Mouse (Mus musculus) embryonic facial prominence, embryonic 14.5 days (tissue): ENCODE results near the gene Mansc4. TPM values are rescaled to one million over a fixed set of nuclear protein-coding genes. Genes with fewer than 3 reads are reported as not detected.

Experiments used
- ATAC-seq: fragments of 200-750 bp; cut with Nextera tagmentation; 2 replicates; pipeline ENCODE4 v1.8.0; 2017; ENCODE audit warnings: low read depth, moderate number of reproducible peaks, moderate TSS enrichment
- DNase-seq: peaks from one replicate; pipeline ENCODE4 v3.0.0-alpha.2; 2015; ENCODE audit warnings: low spot score
- H3K27ac ChIP-seq: fragments of 300-500 bp; sonication (generic); replicated peaks from 2 replicates; pipeline ENCODE4 v1.5.1; 2014; ENCODE audit warnings: low read depth, mild to moderate bottlenecking, low read length, moderate library complexity
- H3K27me3 ChIP-seq: fragments of 300-500 bp; sonication (generic); replicated peaks from 2 replicates; pipeline ENCODE4 v1.6.1; 2014; ENCODE audit warnings: low read length; ENCODE audit not compliant: control insufficient read depth, insufficient read depth
- H3K36me3 ChIP-seq: fragments of 300-500 bp; sonication (generic); 2 replicates; pipeline ENCODE4 v1.6.1; 2014; ENCODE audit warnings: low read length, mixed read lengths; ENCODE audit not compliant: control insufficient read depth, insufficient read depth
- H3K4me1 ChIP-seq: fragments of 300-500 bp; sonication (generic); 2 replicates; pipeline ENCODE4 v1.6.1; 2014; ENCODE audit warnings: antibody characterized with exemption, low read length; ENCODE audit not compliant: control insufficient read depth, insufficient read depth
- H3K4me2 ChIP-seq: fragments of 300-500 bp; sonication (generic); 2 replicates; pipeline ENCODE4 v1.6.1; 2014; ENCODE audit warnings: low read depth, mild to moderate bottlenecking, low read length, moderate library complexity, mixed read lengths
- H3K4me3 ChIP-seq: fragments of 300-500 bp; sonication (generic); 2 replicates; pipeline ENCODE4 v1.5.1; 2014; ENCODE audit warnings: low read depth, mild to moderate bottlenecking, low read length
- H3K9ac ChIP-seq: fragments of 300-500 bp; sonication (generic); 2 replicates; pipeline ENCODE4 v1.6.1; 2014; ENCODE audit warnings: low read depth, mild to moderate bottlenecking, low read length, moderate library complexity, mixed read lengths
- H3K9me3 ChIP-seq: fragments of 300-500 bp; sonication (generic); 2 replicates; pipeline ENCODE4 v1.6.1; 2016; ENCODE audit warnings: low read length; ENCODE audit not compliant: control insufficient read depth
- WGBS: fragments of 180-500 bp; shearing (Covaris S2); extraction: QIAGEN DNeasy Blood & Tissue Kit; methylation state at CpG from one replicate; pipeline ENCODE4 v1.1.7; 2014; 5-methylcytosine and 5-hydroxymethylcytosine counted together
- polyA plus RNA-seq: library from polyadenylated mRNA; unstranded; fragments of >200 nt; fragmentation: Nextera tagmentation; extraction: Ambion mirVana; gene quantifications from 2 replicates; pipeline ENCODE4 v1.2.1, GENCODE M21; 2014

Mansc4 gene
- 0.48 and 1.5 TPM in 2 replicates for polyA plus RNA-seq

DNA sequence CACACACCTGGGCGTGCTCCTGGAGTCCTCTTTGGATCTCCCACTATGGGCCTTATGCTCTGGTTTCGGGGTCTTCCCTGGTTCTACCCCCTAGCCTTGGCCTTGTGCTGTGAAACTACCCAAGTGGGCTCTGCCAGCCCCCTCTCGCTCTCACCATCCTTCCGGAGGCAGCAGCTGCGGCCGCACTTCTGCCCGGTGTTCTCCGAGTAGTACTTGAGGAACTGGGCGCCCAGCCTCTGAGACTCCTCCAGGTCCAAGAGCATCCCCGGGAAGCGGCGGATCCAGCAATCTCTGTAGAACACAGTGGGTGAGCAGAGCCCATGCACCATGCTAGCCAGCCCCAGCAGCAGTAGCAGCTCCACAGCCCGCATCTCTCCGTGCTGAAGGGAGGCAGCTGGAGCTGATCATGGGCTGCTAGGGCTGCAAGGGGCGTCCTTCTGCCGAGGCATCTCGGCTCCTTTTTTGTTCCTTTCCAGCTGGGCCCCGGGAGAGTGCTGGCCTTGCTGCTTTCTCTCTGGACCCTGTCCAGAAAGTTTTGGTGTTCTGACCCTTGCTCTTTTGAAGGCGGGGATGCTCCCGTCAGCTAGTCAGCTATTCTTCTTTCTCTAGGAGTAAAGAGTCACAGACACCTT is at the start of gene Mansc4:
TSS of gene Mansc4 (minus strand) at position 439 of the 632 bp plus-strand sequence.
- DNase-seq = peak; percentile 63
- Histone ChIP-seq H3K4me1 (peaks cover 12% of the 10 kb centered on the region), H3K4me3 (peak within 1 kb of the TSS; percentile 29), H3K36me3 (no peaks in the 10 kb centered on the region), H3K9me3 (no peaks in the 10 kb centered on the region), H3K27me3 (no peaks in the 10 kb centered on the region), H3K27ac (peak within 1 kb of the TSS; percentile 42; the same call in 1 of the 2 replicates), H3K4me2 (peak within 1 kb of the TSS; percentile 59), H3K9ac (peak within 1 kb of the TSS; percentile 58)
- ATAC-seq = 0 out of 2 replicates have a peak, but pooled peaks have one; percentile 9
- WGBS = 8% methylated on average over 18 of the region's 20 CpGs

DNA sequence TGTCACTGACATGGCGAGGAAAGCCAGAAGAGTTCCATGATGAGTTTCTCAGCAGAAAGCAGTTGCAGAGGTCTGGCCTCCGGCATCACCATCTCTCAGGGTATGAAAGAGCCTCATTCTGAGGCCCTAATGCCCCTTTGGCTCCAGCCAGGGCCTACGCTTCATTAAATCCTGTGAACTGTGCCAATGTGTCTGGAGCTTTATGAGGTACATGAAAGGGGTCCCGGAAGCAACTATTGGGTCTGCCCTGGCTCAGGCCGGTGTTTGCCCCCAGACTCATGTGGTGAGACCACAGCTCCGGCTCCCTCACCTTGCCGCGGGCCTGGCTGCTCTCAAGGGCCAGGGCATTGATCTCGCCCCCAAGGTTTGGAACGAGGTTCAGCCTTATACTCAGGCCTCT is 40.4 kb upstream of the Mansc4 start:
- Histone ChIP-seq H3K27ac (no peak overlapping the region), H3K4me1 (no peaks in the 10 kb centered on the region), H3K27me3 (no peaks in the 10 kb centered on the region), H3K4me3 (no peak overlapping the region), H3K4me2 (no peak overlapping the region), H3K36me3 (no peaks in the 10 kb centered on the region), H3K9ac (no peak overlapping the region), H3K9me3 (0 out of 2 replicates have a peak, but pooled peaks cover 3% of the 10 kb centered on the region)
- DNase-seq = no peak
- ATAC-seq = no peak
- WGBS = 89% methylated on average over 10 of the region's 10 CpGs

DNA sequence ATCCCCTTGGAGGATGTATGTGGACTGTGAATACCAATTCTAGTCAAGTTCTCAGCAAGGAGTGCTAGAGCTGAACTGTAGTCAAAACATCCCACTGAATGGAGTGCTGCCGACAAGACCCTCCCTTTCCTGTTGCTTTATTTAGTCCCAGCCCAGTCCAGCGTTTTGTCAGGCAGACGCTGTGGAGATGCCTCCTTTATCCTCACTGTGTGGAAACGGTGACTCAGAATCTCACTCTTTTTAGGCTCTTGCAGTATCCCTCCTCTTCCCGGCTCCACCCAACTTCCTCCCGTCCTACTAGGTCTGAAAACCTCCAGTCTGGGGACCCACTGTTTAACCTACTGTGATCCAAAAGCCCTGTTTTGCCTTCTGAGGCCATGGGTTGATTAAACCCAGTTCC is 34.5 kb upstream of the Mansc4 start:
- no peak overlapping the region for H3K27ac ChIP-seq
- H3K36me3 ChIP-seq = no peaks in the 10 kb centered on the region
- H3K4me2 ChIP-seq = no peak overlapping the region
- no peaks in the 10 kb centered on the region for H3K4me1 ChIP-seq
- no peaks in the 10 kb centered on the region for H3K9me3 ChIP-seq
- H3K9ac ChIP-seq = no peak overlapping the region
- H3K4me3 ChIP-seq = no peak overlapping the region
- DNase-seq (no peak), ATAC-seq (no peak)
- 46% methylated on average over 6 of the region's 6 CpGs for WGBS
- no peaks in the 10 kb centered on the region for H3K27me3 ChIP-seq

DNA sequence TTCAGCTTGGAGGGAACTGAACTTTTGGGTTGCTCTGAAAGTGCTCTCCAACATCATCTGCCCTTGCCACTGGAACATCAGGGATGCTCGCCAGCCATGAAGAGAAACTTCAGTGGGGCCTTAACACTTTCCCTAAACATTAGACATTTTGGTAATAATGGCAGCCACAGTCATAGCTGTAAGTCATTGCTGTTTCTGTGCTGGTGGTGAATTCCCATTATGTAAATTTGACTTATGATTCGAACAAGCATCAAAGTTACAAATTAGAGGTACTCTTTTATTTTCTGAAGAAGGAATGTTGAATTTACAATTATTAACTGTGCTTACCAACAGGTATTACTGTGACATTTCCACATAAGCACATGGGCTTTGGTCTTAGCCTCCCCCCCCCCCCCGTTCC is 31.4 kb upstream of the Mansc4 start:
- Histone ChIP-seq H3K27me3 (no peaks in the 10 kb centered on the region), H3K36me3 (no peaks in the 10 kb centered on the region), H3K4me3 (no peak overlapping the region), H3K27ac (no peak overlapping the region), H3K4me1 (no peaks in the 10 kb centered on the region), H3K4me2 (no peak overlapping the region), H3K9me3 (no peaks in the 10 kb centered on the region), H3K9ac (no peak overlapping the region)
- DNase-seq (no peak), ATAC-seq (no peak)
- 83% methylated on average over 3 of the region's 3 CpGs for WGBS

DNA sequence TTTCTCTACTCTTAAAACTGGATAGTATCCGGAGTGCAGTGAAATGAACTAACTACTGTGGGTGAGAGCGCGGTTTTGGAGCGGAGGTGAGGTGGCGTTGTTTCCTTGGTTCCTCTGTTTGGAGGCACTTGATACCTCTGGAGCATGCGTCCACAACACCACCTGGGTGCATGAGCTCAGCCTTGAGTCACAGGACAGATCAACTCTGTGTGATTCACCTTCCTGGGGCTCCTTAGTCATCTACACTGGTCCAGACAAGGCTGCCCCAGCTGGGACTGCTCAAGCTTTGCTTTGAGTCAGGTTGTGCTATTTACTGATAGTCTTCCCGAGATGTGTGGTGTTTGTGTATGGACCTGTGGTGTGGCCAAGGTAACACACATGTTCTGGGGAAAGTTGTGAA is 30.9 kb upstream of the Mansc4 start:
- Histone ChIP-seq H3K4me1 (no peaks in the 10 kb centered on the region), H3K27me3 (no peaks in the 10 kb centered on the region), H3K9me3 (no peaks in the 10 kb centered on the region), H3K27ac (no peak overlapping the region), H3K9ac (no peak overlapping the region), H3K4me2 (no peak overlapping the region), H3K36me3 (peaks cover 3% of the 10 kb centered on the region; the same call in 1 of the 2 replicates), H3K4me3 (no peak overlapping the region)
- ATAC-seq (no peak), DNase-seq (no peak)
- 98% methylated on average over 7 of the region's 7 CpGs for WGBS

DNA sequence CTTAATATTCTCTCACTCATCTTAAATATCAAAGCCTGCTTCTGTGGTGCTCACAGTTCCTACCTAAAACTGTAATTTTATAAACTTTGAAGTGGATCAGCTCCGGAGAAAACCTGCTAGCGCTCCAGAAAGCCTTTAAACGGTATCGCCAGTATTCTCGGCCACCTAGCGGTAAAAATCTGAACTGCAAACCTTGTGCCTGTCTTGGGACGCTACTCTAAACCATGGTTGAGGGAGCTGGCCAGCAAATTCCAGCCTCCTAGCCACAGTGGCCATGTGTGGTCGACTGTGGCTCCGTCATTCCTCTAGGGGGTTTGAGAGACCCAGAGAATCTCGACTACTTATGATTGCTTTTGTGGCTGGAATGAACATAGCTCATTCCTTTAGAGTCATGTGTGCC is 29.7 kb upstream of the Mansc4 start:
- Histone ChIP-seq H3K27me3 (no peaks in the 10 kb centered on the region), H3K4me3 (no peak overlapping the region), H3K36me3 (peaks cover 11% of the 10 kb centered on the region), H3K27ac (no peak overlapping the region), H3K9me3 (no peaks in the 10 kb centered on the region), H3K4me2 (no peak overlapping the region), H3K4me1 (no peaks in the 10 kb centered on the region), H3K9ac (no peak overlapping the region)
- 8% methylated on average over 10 of the region's 10 CpGs for WGBS
- peak; percentile 84 for DNase-seq
- peak; percentile 84; the same call in 1 of the 2 replicates for ATAC-seq

DNA sequence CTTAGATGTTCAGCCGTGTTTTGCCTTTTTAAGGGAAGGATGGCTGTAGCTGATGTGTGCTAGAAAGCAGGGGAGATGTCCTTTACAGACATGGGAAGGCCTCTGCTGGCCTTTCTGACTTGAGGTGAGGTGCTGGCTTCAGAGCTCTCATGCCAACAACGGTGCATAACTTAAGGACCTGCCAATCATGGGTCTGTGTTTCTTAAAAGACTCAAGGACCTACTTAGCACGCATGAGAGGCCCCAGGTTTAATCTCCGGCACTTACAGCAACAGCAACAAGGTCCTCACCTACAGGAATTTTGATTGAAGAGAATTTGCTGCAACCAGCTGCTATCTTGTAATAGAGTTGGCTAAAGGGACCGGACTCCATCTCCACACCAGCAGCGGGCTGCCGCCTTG is 22.5 kb upstream of the Mansc4 start:
- no peak overlapping the region for H3K4me3 ChIP-seq
- no peak overlapping the region for H3K4me2 ChIP-seq
- no peak overlapping the region for H3K9ac ChIP-seq
- DNase-seq (no peak), ATAC-seq (no peak)
- no peak overlapping the region for H3K27ac ChIP-seq
- H3K27me3 ChIP-seq = no peaks in the 10 kb centered on the region
- H3K9me3 ChIP-seq = no peaks in the 10 kb centered on the region
- H3K4me1 ChIP-seq = no peaks in the 10 kb centered on the region
- peaks cover 49% of the 10 kb centered on the region for H3K36me3 ChIP-seq
- 86% methylated on average over 7 of the region's 7 CpGs for WGBS

DNA sequence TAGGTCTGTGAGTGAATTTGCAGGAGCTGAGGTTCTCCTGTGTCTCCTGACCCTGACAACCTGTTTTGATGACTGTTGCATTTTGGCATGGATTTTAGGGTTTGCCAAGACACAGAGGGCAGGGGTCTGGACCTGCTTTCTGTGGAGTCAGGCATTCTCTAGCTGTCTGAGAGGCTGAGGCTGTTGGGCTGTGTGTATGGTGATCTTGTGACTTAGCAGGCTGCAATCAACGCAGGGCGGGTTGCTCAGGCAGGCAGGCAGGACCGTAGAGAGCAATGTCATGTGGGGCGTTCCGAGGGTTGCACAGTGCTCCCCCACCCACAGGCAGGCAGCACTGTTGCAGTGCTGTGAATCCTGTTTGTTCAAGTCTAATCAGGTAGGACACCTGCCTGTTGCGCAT is 19.9 kb upstream of the Mansc4 start:
- no peak overlapping the region for H3K4me3 ChIP-seq

DNA sequence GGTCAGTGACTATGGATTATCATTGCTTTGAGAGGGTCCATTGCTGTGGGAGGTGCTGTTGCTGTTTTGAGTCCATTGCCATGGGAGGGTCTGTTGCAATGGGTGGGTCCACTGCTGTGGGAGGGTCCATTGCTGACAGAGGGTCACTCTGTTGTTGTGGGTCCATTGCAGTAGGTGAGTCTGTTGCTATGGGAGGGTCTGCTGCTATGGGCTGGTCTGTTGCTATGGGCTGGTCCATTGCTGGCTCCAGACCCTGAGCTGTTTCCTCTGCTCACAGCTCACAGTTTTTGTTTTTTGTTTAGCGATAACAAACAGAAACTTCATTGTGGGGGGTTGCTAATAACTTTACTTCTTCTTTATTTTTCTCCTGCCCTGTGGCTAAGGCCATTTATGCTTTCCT is 18.7 kb upstream of the Mansc4 start:
- no peak overlapping the region for H3K4me2 ChIP-seq
- no peak overlapping the region for H3K27ac ChIP-seq
- H3K9ac ChIP-seq = no peak overlapping the region
- no peaks in the 10 kb centered on the region for H3K4me1 ChIP-seq
- 100% methylated on average over 1 of the region's 1 CpGs for WGBS
- peaks cover 37% of the 10 kb centered on the region for H3K36me3 ChIP-seq
- H3K9me3 ChIP-seq = no peaks in the 10 kb centered on the region
- H3K27me3 ChIP-seq = no peaks in the 10 kb centered on the region
- DNase-seq (no peak), ATAC-seq (no peak)
- H3K4me3 ChIP-seq = no peak overlapping the region

More for the DNA sequence above, 19.9 kb upstream of the Mansc4 start:
- Histone ChIP-seq H3K36me3 (peaks cover 40% of the 10 kb centered on the region), H3K9me3 (no peaks in the 10 kb centered on the region), H3K27ac (no peak overlapping the region), H3K27me3 (no peaks in the 10 kb centered on the region), H3K9ac (no peak overlapping the region), H3K4me1 (no peaks in the 10 kb centered on the region), H3K4me2 (no peak overlapping the region)
- ATAC-seq = no peak
- WGBS = 86% methylated on average over 6 of the region's 6 CpGs
- DNase-seq = no peak
